Mouse (Mus musculus) small intestine, adult 2 months (tissue): ENCODE measurements around the gene Gm17606.

Source experiments
- CTCF ChIP-seq: fragments of 200-500 bp; IDR thresholded peaks from 2 replicates; pipeline ENCODE4 v1.5.1; 2012; ENCODE audit warnings: low read depth, mild to moderate bottlenecking, control low read depth, inconsistent platforms, low read length, moderate library complexity, mixed read lengths; ENCODE audit not compliant: insufficient replicate concordance, insufficient read length; ENCODE audit errors: extremely low read depth
- POLR2A ChIP-seq: fragments of 200-500 bp; IDR thresholded peaks from 2 replicates; pipeline ENCODE4 v1.6.1; 2012; ENCODE audit warnings: low read depth, mild to moderate bottlenecking, control low read depth, inconsistent platforms, low read length, moderate library complexity

- TF ChIP-seq POLR2A (no peak), CTCF (no peak)
These were observed 24.4 kb upstream of the Gm17606 start for GRCm38 (mm10) chr14:54616226-54616825.
